34 mouse cellular contexts compared by ENCODE assay signal in genomic region chr4:88849698-88850097, GRCm38 (mm10). TPM values are rescaled to one million over a fixed set of nuclear protein-coding genes. Genes with fewer than 3 reads are reported as not detected.
"Had no signal": no experiment of that assay in that cellular context is flagged by ENCODE, and none has a peak within 500 bp of the region (broad histone marks: within the 10 kb centered on the region; RNA-seq: fewer than 3 reads in every experiment).

TSS of gene Ifna1 (plus strand) at chr4:88850087.

- DNase-seq: gastrocnemius, postnatal 14 days; heart, adult 11 months; heart, adult 2 months; heart, postnatal 14 days; heart, postnatal 4 days; kidney, adult 18-20 months; kidney, adult 8-10 months; kidney, postnatal 10 days; kidney, postnatal 36 days; layer of hippocampus, adult 9-11 months; layer of hippocampus, postnatal 36 days; left cerebral cortex, postnatal 4 days had no signal

- ATAC-seq: hindbrain, embryonic 16.5 days; inflammation-experienced regulatory T-cells, adult 6 months; intestine, embryonic 15.5 days; intestine, postnatal 0 days; liver, embryonic 12.5 days had no signal

- H3K27me3 ChIP-seq: heart, embryonic 13.5 days; heart, embryonic 15.5 days; hindbrain, embryonic 12.5 days; intestine, embryonic 15.5 days; limb, embryonic 13.5 days; limb, embryonic 15.5 days had no signal

- H3K36me3 ChIP-seq: heart, embryonic 13.5 days; heart, embryonic 15.5 days; hindbrain, embryonic 10.5 days; hindbrain, embryonic 12.5 days; intestine, embryonic 15.5 days; limb, embryonic 13.5 days; limb, embryonic 15.5 days; liver, embryonic 12.5 days had no signal

RNA-seq across cellular contexts. Expression of gene Ifna1, which starts in this region (rescaled TPM):
- total RNA-seq: gastrocnemius, adult 18-20 months; gastrocnemius, adult 8-10 months; gastrocnemius, postnatal 14 days; gastrocnemius, postnatal 4 days; heart, adult 2 months; heart, postnatal 14 days; heart, postnatal 4 days; layer of hippocampus, adult 18-20 months; layer of hippocampus, adult 8-10 months; layer of hippocampus, postnatal 14 days; layer of hippocampus, postnatal 36 days; left cerebral cortex, adult 18-20 months; left cerebral cortex, adult 8-10 months; left cerebral cortex, postnatal 10 days; left cerebral cortex, postnatal 25 days; left cerebral cortex, postnatal 4 days; liver, adult 2 months had no signal
